Mouse (Mus musculus): ENCODE measurements at regions not wholly inside any gene's neighbourhood (a gene's known extent, or its start where the extent isn't known, plus 50 kb on each side); places are given as distances from the start of the nearest gene placed in this dataset.
"Not testable (repeated sequence)": the region's sequence is repeated elsewhere in the genome, so short reads cannot be mapped to it uniquely, and the experiment has no call there.

- no peak for DNase-seq (ENCODE audit: low read depth)
These were observed 456.6 kb upstream of the Cdh5 start for GRCm38 (mm10) chr8:103644845-103645244.

GRCm38 (mm10) chr8:103664796-103665195 lies 436.6 kb upstream of the Cdh5 start:
- DNase-seq (ENCODE audit: low read depth), result no peak

- DNase-seq (ENCODE audit: low read depth), result not testable (repeated sequence)
These were observed 415.2 kb upstream of the Cdh5 start for GRCm38 (mm10) chr8:103686233-103686632.

- DNase-seq (ENCODE audit: low read depth), result no peak
These were observed 411.0 kb upstream of the Cdh5 start for GRCm38 (mm10) chr8:103690438-103690837.

- no peak for DNase-seq (ENCODE audit: low read depth)
These were observed 407.9 kb upstream of the Cdh5 start for GRCm38 (mm10) chr8:103693531-103693930.

GRCm38 (mm10) chr8:103694331-103694891 lies 407.0 kb upstream of the Cdh5 start:
- no peak for DNase-seq (ENCODE audit: low read depth)

GRCm38 (mm10) chr8:103699016-103699520 lies 402.4 kb upstream of the Cdh5 start:
- no peak for DNase-seq (ENCODE audit: low read depth)

GRCm38 (mm10) chr8:103702236-103702635 lies 399.2 kb upstream of the Cdh5 start:
- no peak for DNase-seq (ENCODE audit: low read depth)

GRCm38 (mm10) chr8:103706084-103706483 lies 395.3 kb upstream of the Cdh5 start:
- no peak for DNase-seq (ENCODE audit: low read depth)

- DNase-seq (ENCODE audit: low read depth), result not testable (repeated sequence)
These were observed 390.6 kb upstream of the Cdh5 start for GRCm38 (mm10) chr8:103710871-103711270.

- no peak for DNase-seq (ENCODE audit: low read depth)
These were observed 383.7 kb upstream of the Cdh5 start for GRCm38 (mm10) chr8:103717723-103718122.

- no peak for DNase-seq (ENCODE audit: low read depth)
These were observed 368.0 kb upstream of the Cdh5 start for GRCm38 (mm10) chr8:103733466-103733865.

GRCm38 (mm10) chr8:103738330-103738729 lies 363.1 kb upstream of the Cdh5 start:
- no peak for DNase-seq (ENCODE audit: low read depth)

- DNase-seq (ENCODE audit: low read depth), result no peak
These were observed 360.0 kb upstream of the Cdh5 start for GRCm38 (mm10) chr8:103741395-103741794.

GRCm38 (mm10) chr8:103748734-103749133 lies 352.7 kb upstream of the Cdh5 start:
- DNase-seq (ENCODE audit: low read depth), result no peak

- no peak for DNase-seq (ENCODE audit: low read depth)
These were observed 350.9 kb upstream of the Cdh5 start for GRCm38 (mm10) chr8:103750278-103751097.

GRCm38 (mm10) chr8:103751161-103751560 lies 350.3 kb upstream of the Cdh5 start:
- no peak for DNase-seq (ENCODE audit: low read depth)

GRCm38 (mm10) chr8:103763821-103764220 lies 337.6 kb upstream of the Cdh5 start:
- DNase-seq (ENCODE audit: low read depth), result no peak

GRCm38 (mm10) chr8:103779658-103780057 lies 321.8 kb upstream of the Cdh5 start:
- no peak for DNase-seq (ENCODE audit: low read depth)

- no peak for DNase-seq (ENCODE audit: low read depth)
These were observed 313.1 kb upstream of the Cdh5 start for GRCm38 (mm10) chr8:103788308-103788707.

GRCm38 (mm10) chr8:103793331-103793730 lies 308.1 kb upstream of the Cdh5 start:
- DNase-seq (ENCODE audit: low read depth), result no peak

GRCm38 (mm10) chr8:103798630-103799029 lies 302.8 kb upstream of the Cdh5 start:
- not testable (repeated sequence) for DNase-seq (ENCODE audit: low read depth)

- no peak for DNase-seq (ENCODE audit: low read depth)
These were observed 293.3 kb upstream of the Cdh5 start for GRCm38 (mm10) chr8:103808171-103808570.

Data from c-Kit-positive CD71-positive TER-119-negative erythroid progenitor cells, embryonic 14.5 days (primary cell).